Mouse (Mus musculus) G1E (cell line): ENCODE results near the gene Gse1.

Experiments used
- CTCF ChIP-seq: IDR thresholded peaks from 2 replicates; pipeline ENCODE4 v1.5.1; 2012; ENCODE audit warnings: low read depth, low read length, inconsistent platforms, mixed read lengths
- GATA1 ChIP-seq: IDR thresholded peaks from 2 replicates; pipeline ENCODE4 v1.6.1; 2012; ENCODE audit warnings: borderline replicate concordance, low read length, inconsistent platforms, mixed read lengths
- GATA2 ChIP-seq: IDR thresholded peaks from 2 replicates; pipeline ENCODE4 v1.6.1; 2012; ENCODE audit warnings: low read depth, low read length, inconsistent platforms, borderline replicate concordance
- POLR2AphosphoS5 ChIP-seq: IDR thresholded peaks from 2 replicates; pipeline ENCODE4 v1.6.1; 2012; ENCODE audit warnings: low read depth, low read length, inconsistent platforms; ENCODE audit not compliant: insufficient replicate concordance
- TAL1 ChIP-seq: conservative IDR thresholded peaks from 2 replicates; pipeline ENCODE4 v1.6.1; 2012; ENCODE audit warnings: low read depth, low read length, inconsistent platforms, mixed read lengths

- no peak for TF ChIP-seq CTCF
- TF ChIP-seq TAL1: no peak
- TF ChIP-seq GATA1: no peak
- TF ChIP-seq POLR2AphosphoS5: no peak
- no peak for TF ChIP-seq GATA2
Measured at GRCm38 (mm10) chr8:120478754-120479153, 250.5 kb downstream of the Gse1 start.
